Mouse (Mus musculus): ENCODE data around the gene March5.
"Not testable (repeated sequence)": the region's sequence is repeated elsewhere in the genome, so short reads cannot be mapped to it uniquely, and the experiment has no call there.

March5 gene

GRCm38 (mm10) chr19:37209467-37210128, 2.3 kb downstream of the March5 start:
- peak; percentile 12 for DNase-seq

GRCm38 (mm10) chr19:37210457-37210856, 3.1 kb downstream of the March5 start:
- no peak for DNase-seq

GRCm38 (mm10) chr19:37211416-37211815, 4.1 kb downstream of the March5 start:
- DNase-seq = no peak

- DNase-seq = no peak
Measured at GRCm38 (mm10) chr19:37214711-37215110, 7.4 kb downstream of the March5 start.

- DNase-seq = no peak
Measured at GRCm38 (mm10) chr19:37225197-37225862, 18.0 kb downstream of the March5 start.

GRCm38 (mm10) chr19:37232598-37232997, 25.3 kb downstream of the March5 start:
- DNase-seq = not testable (repeated sequence)

- peak; percentile 22 for DNase-seq
Measured at GRCm38 (mm10) chr19:37233561-37234539, 26.5 kb downstream of the March5 start.

- no peak for DNase-seq
Measured at GRCm38 (mm10) chr19:37235818-37236217, 28.5 kb downstream of the March5 start.

GRCm38 (mm10) chr19:37237306-37237705, 30.0 kb downstream of the March5 start:
- DNase-seq = no peak

- DNase-seq = no peak
Measured at GRCm38 (mm10) chr19:37237712-37238437, 30.5 kb downstream of the March5 start.

GRCm38 (mm10) chr19:37238651-37239050, 31.3 kb downstream of the March5 start:
- no peak for DNase-seq

GRCm38 (mm10) chr19:37239096-37239495, 31.8 kb downstream of the March5 start:
- no peak for DNase-seq

GRCm38 (mm10) chr19:37241201-37241600, 33.9 kb downstream of the March5 start:
- no peak for DNase-seq

- no peak for DNase-seq
Measured at GRCm38 (mm10) chr19:37242707-37243106, 35.4 kb downstream of the March5 start.

GRCm38 (mm10) chr19:37246859-37247258, 39.5 kb downstream of the March5 start:
- DNase-seq = no peak

GRCm38 (mm10) chr19:37248199-37248598, 40.9 kb downstream of the March5 start:
- DNase-seq = no peak

GRCm38 (mm10) chr19:37252104-37252503, 44.8 kb downstream of the March5 start:
- no peak for DNase-seq

- no peak for DNase-seq
Measured at GRCm38 (mm10) chr19:37255321-37255720, 48.0 kb downstream of the March5 start.

- no peak for DNase-seq
Measured at GRCm38 (mm10) chr19:37262389-37262788, 55.0 kb downstream of the March5 start.

GRCm38 (mm10) chr19:37263566-37263942, 56.2 kb downstream of the March5 start:
- no peak for DNase-seq

GRCm38 (mm10) chr19:37263943-37264897, 56.9 kb downstream of the March5 start:
- peak; percentile 31 for DNase-seq

All from cerebellum, adult 11-12 months (tissue).